In genomic region chr7:5017931-5018330, GRCm38 (mm10) we compare ENCODE assay signal across 26 mouse cellular contexts. TPM values are rescaled to one million over a fixed set of nuclear protein-coding genes. Genes with fewer than 3 reads are reported as not detected.
DNase-seq lines count a peak whose midpoint lies in the region; ATAC-seq and TF ChIP-seq lines count a peak whose summit lies in the region.
"Had no signal": no experiment of that assay in that cellular context is flagged by ENCODE, and none has a peak within 500 bp of the region (broad histone marks: within the 10 kb centered on the region; RNA-seq: fewer than 3 reads in every experiment).

No protein-coding gene starts in this region.

- WGBS in hindbrain, embryonic 10.5 days, result 96% methylated on average over 21 of the region's 21 CpGs
- WGBS in hindbrain, embryonic 16.5 days, result 97% methylated on average over 21 of the region's 21 CpGs
- 93% methylated on average over 21 of the region's 21 CpGs for WGBS in bone marrow, adult 2 months
- 96% methylated on average over 21 of the region's 21 CpGs for WGBS in intestine, postnatal 0 days

- no peaks in the 10 kb centered on the region for H3K27me3 ChIP-seq in hindbrain, embryonic 10.5 days (ENCODE audit: insufficient read depth, poor library complexity, severe bottlenecking)
- no peaks in the 10 kb centered on the region for H3K27me3 ChIP-seq in hindbrain, embryonic 16.5 days (replicated peaks; ENCODE audit: control insufficient read depth, insufficient read depth, low read length)
- H3K27me3 ChIP-seq in E14TG2a.4 (ENCODE audit: insufficient read depth, low read length), result no peaks in the 10 kb centered on the region
- no peaks in the 10 kb centered on the region for H3K27me3 ChIP-seq in intestine, postnatal 0 days (replicated peaks; ENCODE audit: control insufficient read depth, insufficient read depth, low read length)
- H3K27me3 ChIP-seq: embryonic facial prominence, embryonic 12.5 days; embryonic facial prominence, embryonic 15.5 days; forebrain, embryonic 12.5 days; forebrain, embryonic 15.5 days; hindbrain, embryonic 13.5 days had no signal

- peaks cover 30% of the 10 kb centered on the region for H3K36me3 ChIP-seq in hindbrain, embryonic 10.5 days
- H3K36me3 ChIP-seq in hindbrain, embryonic 16.5 days (ENCODE audit: control insufficient read depth, insufficient read depth, low read length), result 0 out of 2 replicates have a peak, but pooled peaks cover 4% of the 10 kb centered on the region
- peaks cover 21% of the 10 kb centered on the region for H3K36me3 ChIP-seq in E14TG2a.4 (ENCODE audit: insufficient read depth, low read length)
- peaks cover 10% of the 10 kb centered on the region; the same call in 1 of the 2 replicates for H3K36me3 ChIP-seq in intestine, postnatal 0 days (ENCODE audit: control insufficient read depth, insufficient read depth)

- peak overlapping the region; percentile 11; the same call in 1 of the 2 replicates for H3K4me3 ChIP-seq in hindbrain, embryonic 10.5 days
- H3K4me3 ChIP-seq in hindbrain, embryonic 16.5 days (ENCODE audit: low read length), result no peak overlapping the region
- H3K4me3 ChIP-seq in E14TG2a.4 (replicated peaks; ENCODE audit: low read length), result peak overlapping the region; percentile 69
- H3K4me3 ChIP-seq in bone marrow, adult 2 months (replicated peaks; ENCODE audit: control insufficient read depth, low read depth, low read length), result no peak overlapping the region
- no peak overlapping the region for H3K4me3 ChIP-seq in intestine, postnatal 0 days (ENCODE audit: low read depth, low read length)
- H3K4me3 ChIP-seq: embryonic facial prominence, embryonic 12.5 days; embryonic facial prominence, embryonic 15.5 days; erythroblast, embryonic 14.5 days; forebrain, embryonic 12.5 days; forebrain, embryonic 15.5 days; heart, adult 2 months; heart, embryonic 10.5 days; hindbrain, embryonic 13.5 days had no signal

- peaks cover 38% of the 10 kb centered on the region for H3K4me1 ChIP-seq in hindbrain, embryonic 10.5 days (replicated peaks)
- H3K4me1 ChIP-seq in hindbrain, embryonic 16.5 days (ENCODE audit: control insufficient read depth, insufficient read depth, low read depth, low read length), result peaks cover 19% of the 10 kb centered on the region
- H3K4me1 ChIP-seq in E14TG2a.4 (replicated peaks; ENCODE audit: low read depth, low read length), result peaks cover 56% of the 10 kb centered on the region
- no peaks in the 10 kb centered on the region; the same call in 1 of the 2 replicates for H3K4me1 ChIP-seq in bone marrow, adult 2 months (ENCODE audit: control insufficient read depth, insufficient read depth, low read length)
- peaks cover 3% of the 10 kb centered on the region; the same call in 1 of the 2 replicates for H3K4me1 ChIP-seq in intestine, postnatal 0 days (replicated peaks; ENCODE audit: control insufficient read depth, insufficient read depth, low read length)

- H3K9me3 ChIP-seq in hindbrain, embryonic 10.5 days, result peaks cover 4% of the 10 kb centered on the region; the same call in 1 of the 2 replicates
- no peaks in the 10 kb centered on the region for H3K9me3 ChIP-seq in hindbrain, embryonic 16.5 days (ENCODE audit: control insufficient read depth, low read length)
- H3K9me3 ChIP-seq in E14TG2a.4 (ENCODE audit: low read length), result peaks cover 5% of the 10 kb centered on the region
- H3K9me3 ChIP-seq in intestine, postnatal 0 days (ENCODE audit: control insufficient read depth), result no peaks in the 10 kb centered on the region
- H3K9me3 ChIP-seq: embryonic facial prominence, embryonic 12.5 days; embryonic facial prominence, embryonic 15.5 days; forebrain, embryonic 12.5 days; forebrain, embryonic 15.5 days; heart, embryonic 10.5 days; hindbrain, embryonic 13.5 days had no signal

- no peak for ATAC-seq in hindbrain, embryonic 16.5 days
- ATAC-seq in intestine, postnatal 0 days, result no peak
- ATAC-seq: activated CD4-positive, CD25-positive, alpha-beta regulatory T cell, adult 4 months; forebrain, embryonic 15.5 days; hindbrain, postnatal 0 days; inflammation-experienced regulatory T-cells, adult 6 months; intestine, embryonic 16.5 days had no signal

- peak; percentile 45 for DNase-seq in cerebellum, adult 11 months
- no peak for DNase-seq in cerebellum, adult 9-10 months
- no peak for DNase-seq in hindbrain, embryonic 10.5 days (ENCODE audit: low spot score)
- DNase-seq in neural tube, embryonic 10.5 days (ENCODE audit: extremely low spot score, low spot score), result no peak
- DNase-seq: adrenal gland, postnatal 10 days; cerebellum, adult 2 months; gastrocnemius, postnatal 25 days; heart, adult 2 months; kidney, adult 2 months had no signal

- TF ChIP-seq POLR2A in bone marrow, adult 2 months (IDR thresholded peaks at IDR 0.05; ENCODE audit: borderline replicate concordance, control insufficient read depth, low read depth, low read length), result 0 out of 2 replicates have a peak, but pooled peaks have one; percentile 29

- no peak overlapping the region for H3K9ac ChIP-seq in hindbrain, embryonic 16.5 days (ENCODE audit: low read depth, low read length)
- H3K9ac ChIP-seq in intestine, postnatal 0 days (ENCODE audit: low read depth, low read length), result no peak overlapping the region
- H3K9ac ChIP-seq: embryonic facial prominence, embryonic 12.5 days; embryonic facial prominence, embryonic 15.5 days; forebrain, embryonic 12.5 days; forebrain, embryonic 15.5 days; hindbrain, embryonic 13.5 days had no signal

- no peak for TF ChIP-seq CTCF in E14TG2a.4 (conservative IDR thresholded peaks at IDR 0.05; ENCODE audit: low read length)
- no peak for TF ChIP-seq CTCF in bone marrow, adult 2 months (IDR thresholded peaks at IDR 0.05; ENCODE audit: control insufficient read depth, insufficient read depth, low read length)
- no peak for TF ChIP-seq CTCF in intestine, postnatal 0 days (IDR thresholded peaks at IDR 0.05; ENCODE audit: low read depth)

- no peak overlapping the region for H3K4me2 ChIP-seq in hindbrain, embryonic 16.5 days (ENCODE audit: low read length)
- no peak overlapping the region for H3K4me2 ChIP-seq in intestine, postnatal 0 days (replicated peaks; ENCODE audit: low read depth)
- H3K4me2 ChIP-seq: embryonic facial prominence, embryonic 12.5 days; embryonic facial prominence, embryonic 15.5 days; forebrain, embryonic 12.5 days; forebrain, embryonic 15.5 days; hindbrain, embryonic 13.5 days had no signal

- no peak overlapping the region for H3K27ac ChIP-seq in hindbrain, embryonic 10.5 days
- no peak overlapping the region for H3K27ac ChIP-seq in hindbrain, embryonic 16.5 days (ENCODE audit: low read depth, low read length)
- H3K27ac ChIP-seq in bone marrow, adult 2 months (ENCODE audit: control insufficient read depth, insufficient read depth, low read depth, low read length, poor library complexity), result no peak overlapping the region
- H3K27ac ChIP-seq in intestine, postnatal 0 days (ENCODE audit: low read depth, low read length), result no peak overlapping the region
- H3K27ac ChIP-seq: embryonic facial prominence, embryonic 12.5 days; forebrain, embryonic 12.5 days; forebrain, embryonic 15.5 days; heart, embryonic 10.5 days; hindbrain, embryonic 13.5 days; hindbrain, postnatal 0 days had no signal

RNA-seq across cellular contexts. Expression of gene Zfp865, which starts 2.2 kb away (rescaled TPM):
- 6.5 and 9.0 TPM in 2 replicates for polyA plus RNA-seq in hindbrain, embryonic 10.5 days (2016; fragmentation: Nextera tagmentation; extraction: Ambion mirVana)
- polyA plus RNA-seq in hindbrain, embryonic 16.5 days (2015; fragmentation: Nextera tagmentation; extraction: Ambion mirVana), result 5.8 and 6.9 TPM in 2 replicates
- polyA plus RNA-seq in bone marrow, adult 2 months (2011; ENCODE audit: insufficient read depth, insufficient read length, low replicate concordance, missing spikeins), result 23.9 and 30.4 TPM in 2 replicates
- 2.3 and 2.6 TPM in 2 replicates for polyA plus RNA-seq in intestine, postnatal 0 days (2015; fragmentation: Nextera tagmentation; extraction: Ambion mirVana)

RNA-seq across cellular contexts. Expression of gene Ccdc106, which starts 2.4 kb away (rescaled TPM):
- polyA plus RNA-seq in hindbrain, embryonic 10.5 days (2016; fragmentation: Nextera tagmentation; extraction: Ambion mirVana), result 5.4 and 7.9 TPM in 2 replicates
- 67.3 and 74.5 TPM in 2 replicates for polyA plus RNA-seq in hindbrain, embryonic 16.5 days (2015; fragmentation: Nextera tagmentation; extraction: Ambion mirVana)
- polyA plus RNA-seq in bone marrow, adult 2 months (2011; ENCODE audit: insufficient read depth, insufficient read length, low replicate concordance, missing spikeins), result not detected in 2 replicates
- polyA plus RNA-seq in intestine, postnatal 0 days (2015; fragmentation: Nextera tagmentation; extraction: Ambion mirVana), result 8.3 and 8.8 TPM in 2 replicates
- polyA plus RNA-seq: erythroblast, embryonic 14.5 days; inflammation-experienced regulatory T-cells, adult 6 months had no signal

RNA-seq across cellular contexts. Expression of gene Gm44973, which starts 2.6 kb away (rescaled TPM):
- 0.46 TPM in 1 of 2 replicates, not detected in the other for polyA plus RNA-seq in hindbrain, embryonic 10.5 days (2016; fragmentation: Nextera tagmentation; extraction: Ambion mirVana)
- 0.18 and 1.2 TPM in 2 replicates for polyA plus RNA-seq in hindbrain, embryonic 16.5 days (2015; fragmentation: Nextera tagmentation; extraction: Ambion mirVana)
- not detected in 2 replicates for polyA plus RNA-seq in bone marrow, adult 2 months (2011; ENCODE audit: insufficient read depth, insufficient read length, low replicate concordance, missing spikeins)
- 4.4 and 4.7 TPM in 2 replicates for polyA plus RNA-seq in intestine, postnatal 0 days (2015; fragmentation: Nextera tagmentation; extraction: Ambion mirVana)
- polyA plus RNA-seq: brain, embryonic 14.5 days; cerebellum, adult 2 months; embryonic facial prominence, embryonic 12.5 days; embryonic facial prominence, embryonic 15.5 days; erythroblast, embryonic 14.5 days; heart, adult 2 months; heart, embryonic 14.5 days had no signal

RNA-seq across cellular contexts. Expression of gene Fiz1, which starts 3.4 kb away (rescaled TPM):
- 55.2 and 65.1 TPM in 2 replicates for polyA plus RNA-seq in hindbrain, embryonic 10.5 days (2016; fragmentation: Nextera tagmentation; extraction: Ambion mirVana)
- 28.8 and 34.4 TPM in 2 replicates for polyA plus RNA-seq in hindbrain, embryonic 16.5 days (2015; fragmentation: Nextera tagmentation; extraction: Ambion mirVana)
- polyA plus RNA-seq in bone marrow, adult 2 months (2011; ENCODE audit: insufficient read depth, insufficient read length, low replicate concordance, missing spikeins), result 10.9 and 18.9 TPM in 2 replicates
- polyA plus RNA-seq in intestine, postnatal 0 days (2015; fragmentation: Nextera tagmentation; extraction: Ambion mirVana), result 15.5 and 16.1 TPM in 2 replicates

RNA-seq across cellular contexts. Expression of gene Zfp524, which starts 3.7 kb away (rescaled TPM):
- polyA plus RNA-seq in hindbrain, embryonic 10.5 days (2016; fragmentation: Nextera tagmentation; extraction: Ambion mirVana), result 9.7 and 9.9 TPM in 2 replicates
- 8.0 and 9.3 TPM in 2 replicates for polyA plus RNA-seq in hindbrain, embryonic 16.5 days (2015; fragmentation: Nextera tagmentation; extraction: Ambion mirVana)
- polyA plus RNA-seq in bone marrow, adult 2 months (2011; ENCODE audit: insufficient read depth, insufficient read length, low replicate concordance, missing spikeins), result 12.6 and 15.8 TPM in 2 replicates
- 21.9 and 22.6 TPM in 2 replicates for polyA plus RNA-seq in intestine, postnatal 0 days (2015; fragmentation: Nextera tagmentation; extraction: Ambion mirVana)

Comparison
In these comparisons a context has a peak if more than half of its experiments do, and no peak if none do; other contexts are left out.
1. H3K4me3 ChIP-seq: peak in hindbrain, embryonic 10.5 days (single experiment) and E14TG2a.4 (single experiment); none in hindbrain, embryonic 16.5 days (single experiment), bone marrow, adult 2 months (single experiment) and intestine, postnatal 0 days (single experiment).